Mouse (Mus musculus): ENCODE measurements around the gene Sidt1. TPM values are rescaled to one million over a fixed set of nuclear protein-coding genes. Genes with fewer than 3 reads are reported as not detected.
"Not testable (repeated sequence)": the region's sequence is repeated elsewhere in the genome, so short reads cannot be mapped to it uniquely, and the experiment has no call there.

Sidt1 gene
- polyA plus RNA-seq, 1 experiment: not detected

- H3K27me3 ChIP-seq (ENCODE audit: control insufficient read depth, insufficient read depth, low read length, poor library complexity, severe bottlenecking): no peaks in the 10 kb centered on the region
- H3K9me3 ChIP-seq (replicated peaks; ENCODE audit: control insufficient read depth, insufficient read depth, low read length, poor library complexity, severe bottlenecking): peaks cover 11% of the 10 kb centered on the region
- TF ChIP-seq CTCF (IDR thresholded peaks at IDR 0.05; ENCODE audit: low read depth, low read length) (no peak), EP300 (IDR thresholded peaks at IDR 0.05; ENCODE audit: insufficient read depth, low read depth, low read length) (no peak), POLR2A (IDR thresholded peaks at IDR 0.05; ENCODE audit: insufficient read depth, low read length) (no peak)
- no peaks in the 10 kb centered on the region for H3K4me1 ChIP-seq (ENCODE audit: control insufficient read depth, insufficient read depth, low read length)
- H3K4me3 ChIP-seq (ENCODE audit: low read depth, low read length): no peak overlapping the region
- H3K9ac ChIP-seq (ENCODE audit: low read depth, poor library complexity, severe bottlenecking): no peak overlapping the region
- H3K36me3 ChIP-seq (ENCODE audit: control insufficient read depth, insufficient read depth, low read length, poor library complexity, severe bottlenecking): no peaks in the 10 kb centered on the region
- H3K27ac ChIP-seq (ENCODE audit: insufficient read depth, low read length): no peak overlapping the region
These were observed 39.0 kb downstream of the Sidt1 start for GRCm38 (mm10) chr16:44293960-44294359.

- H3K4me3 ChIP-seq (ENCODE audit: low read depth, low read length); H3K27ac ChIP-seq (ENCODE audit: insufficient read depth, low read length); H3K9ac ChIP-seq (ENCODE audit: low read depth, poor library complexity, severe bottlenecking); H3K36me3 ChIP-seq (ENCODE audit: control insufficient read depth, insufficient read depth, low read length, poor library complexity, severe bottlenecking); H3K27me3 ChIP-seq (ENCODE audit: control insufficient read depth, insufficient read depth, low read length, poor library complexity, severe bottlenecking); H3K4me1 ChIP-seq (ENCODE audit: control insufficient read depth, insufficient read depth, low read length): not testable (repeated sequence)
- peaks cover 11% of the 10 kb centered on the region for H3K9me3 ChIP-seq (replicated peaks; ENCODE audit: control insufficient read depth, insufficient read depth, low read length, poor library complexity, severe bottlenecking)
These were observed 40.3 kb downstream of the Sidt1 start for GRCm38 (mm10) chr16:44292681-44293080.

DNA sequence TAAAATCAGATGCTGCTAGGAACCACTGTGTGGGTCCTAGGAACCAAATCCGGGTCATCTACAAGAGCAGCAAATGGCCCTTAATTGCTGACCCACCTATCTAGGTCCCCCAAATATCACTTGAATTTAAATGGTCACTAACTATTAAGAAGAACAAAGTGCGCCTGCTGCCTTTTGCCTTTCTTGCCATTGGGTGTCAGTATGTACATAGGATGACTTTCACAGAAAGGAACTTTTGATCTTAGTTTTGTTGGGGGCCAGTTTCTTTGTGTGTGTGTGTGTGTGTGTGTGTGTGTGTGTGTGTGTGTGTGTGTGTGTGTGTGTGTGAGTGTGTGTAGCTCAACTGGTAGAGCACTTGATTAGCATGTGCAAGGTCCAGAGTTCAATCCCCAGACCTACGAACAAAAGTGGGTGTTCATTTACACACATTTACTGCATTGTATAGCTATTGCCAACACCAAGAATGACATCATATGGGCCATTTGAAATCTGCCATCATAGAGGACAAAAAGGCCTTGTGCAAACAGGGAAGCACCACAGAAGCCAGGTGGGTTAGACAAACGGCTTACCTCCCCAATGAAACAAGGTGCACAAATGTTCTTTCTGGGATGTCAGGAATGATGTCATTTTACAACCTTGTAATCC, 43.9 kb downstream of the Sidt1 start:
- Histone ChIP-seq H3K27ac (ENCODE audit: insufficient read depth, low read length) (no peak overlapping the region), H3K9ac (ENCODE audit: low read depth, poor library complexity, severe bottlenecking) (no peak overlapping the region), H3K9me3 (replicated peaks; ENCODE audit: control insufficient read depth, insufficient read depth, low read length, poor library complexity, severe bottlenecking) (peaks cover 11% of the 10 kb centered on the region), H3K4me1 (ENCODE audit: control insufficient read depth, insufficient read depth, low read length) (no peaks in the 10 kb centered on the region), H3K27me3 (ENCODE audit: control insufficient read depth, insufficient read depth, low read length, poor library complexity, severe bottlenecking) (no peaks in the 10 kb centered on the region), H3K36me3 (ENCODE audit: control insufficient read depth, insufficient read depth, low read length, poor library complexity, severe bottlenecking) (no peaks in the 10 kb centered on the region), H3K4me3 (ENCODE audit: low read depth, low read length) (no peak overlapping the region)
- TF ChIP-seq CTCF (IDR thresholded peaks at IDR 0.05; ENCODE audit: low read depth, low read length) (no peak), EP300 (IDR thresholded peaks at IDR 0.05; ENCODE audit: insufficient read depth, low read depth, low read length) (no peak), POLR2A (IDR thresholded peaks at IDR 0.05; ENCODE audit: insufficient read depth, low read length) (no peak)

DNA sequence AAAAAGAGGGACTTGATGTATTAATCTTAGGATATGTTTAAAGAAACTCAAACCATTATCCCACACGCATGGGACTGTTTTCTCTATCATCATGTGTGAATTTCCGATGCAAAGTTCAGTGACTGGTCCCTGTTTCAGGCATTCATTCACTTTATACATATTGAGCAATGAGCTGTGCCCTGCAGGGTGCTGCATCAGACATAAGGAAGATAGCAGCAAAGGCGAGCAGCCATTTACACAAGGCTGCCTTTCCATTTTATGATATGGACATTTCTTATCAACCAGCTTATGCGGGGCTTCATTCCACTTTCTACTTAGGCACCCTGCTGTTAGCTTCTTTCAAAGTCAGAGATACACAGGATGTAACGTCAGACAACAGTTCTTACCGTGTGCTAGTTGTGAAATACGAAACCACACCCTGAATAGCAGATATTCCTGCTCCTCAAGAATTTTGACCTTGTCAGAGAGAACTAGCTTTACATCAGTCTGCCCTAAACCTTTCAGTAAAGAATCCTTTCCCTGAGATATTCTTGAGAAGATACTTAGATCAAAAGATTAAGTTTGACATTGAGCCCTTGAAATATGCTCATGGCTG, 45.5 kb downstream of the Sidt1 start:
- TF ChIP-seq POLR2A (IDR thresholded peaks at IDR 0.05; ENCODE audit: insufficient read depth, low read length) (no peak), EP300 (IDR thresholded peaks at IDR 0.05; ENCODE audit: insufficient read depth, low read depth, low read length) (no peak), CTCF (IDR thresholded peaks at IDR 0.05; ENCODE audit: low read depth, low read length) (no peak)
- peaks cover 7% of the 10 kb centered on the region; the same call in 1 of the 2 replicates for H3K9me3 ChIP-seq (replicated peaks; ENCODE audit: control insufficient read depth, insufficient read depth, low read length, poor library complexity, severe bottlenecking)
- H3K4me1 ChIP-seq (ENCODE audit: control insufficient read depth, insufficient read depth, low read length): peaks cover 2% of the 10 kb centered on the region
- H3K27me3 ChIP-seq (ENCODE audit: control insufficient read depth, insufficient read depth, low read length, poor library complexity, severe bottlenecking): no peaks in the 10 kb centered on the region
- no peaks in the 10 kb centered on the region for H3K36me3 ChIP-seq (ENCODE audit: control insufficient read depth, insufficient read depth, low read length, poor library complexity, severe bottlenecking)
- no peak overlapping the region for H3K4me3 ChIP-seq (ENCODE audit: low read depth, low read length)
- H3K27ac ChIP-seq (ENCODE audit: insufficient read depth, low read length): no peak overlapping the region
- no peak overlapping the region for H3K9ac ChIP-seq (ENCODE audit: low read depth, poor library complexity, severe bottlenecking)

DNA sequence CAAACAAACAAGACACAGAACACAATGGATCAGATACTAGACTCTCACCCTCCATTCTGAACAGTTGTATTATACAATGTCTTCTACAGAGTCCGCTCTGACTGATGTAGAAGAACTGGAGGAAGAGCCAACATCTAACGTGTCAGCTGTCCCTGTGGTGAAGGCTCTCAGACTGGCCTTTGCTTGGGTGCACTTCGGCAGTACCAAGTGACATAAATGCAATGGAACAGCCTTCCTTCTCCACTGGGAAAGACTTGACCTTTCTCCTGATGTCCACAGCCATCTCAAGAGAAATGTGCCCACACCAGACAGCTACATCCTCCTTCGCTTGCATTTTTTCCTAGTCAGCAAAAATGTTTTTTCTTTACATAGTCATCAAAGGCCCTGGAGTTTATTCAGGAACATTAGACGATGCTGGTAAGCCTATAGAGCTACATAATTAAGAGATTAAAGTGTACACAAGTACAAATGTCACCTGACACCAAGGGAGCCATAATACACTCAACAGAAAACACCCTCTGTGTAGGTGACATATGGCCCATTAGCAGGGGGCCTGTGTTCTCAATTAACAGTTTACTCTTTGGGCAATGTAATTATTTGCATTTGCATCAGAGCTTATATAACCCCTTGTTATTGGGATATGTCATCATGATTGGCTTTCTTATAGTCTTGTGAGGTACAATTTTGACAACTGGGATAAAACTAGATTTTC, 50.2 kb downstream of the Sidt1 start:
- Histone ChIP-seq H3K27me3 (ENCODE audit: control insufficient read depth, insufficient read depth, low read length, poor library complexity, severe bottlenecking) (no peaks in the 10 kb centered on the region), H3K9me3 (replicated peaks; ENCODE audit: control insufficient read depth, insufficient read depth, low read length, poor library complexity, severe bottlenecking) (no peaks in the 10 kb centered on the region), H3K9ac (ENCODE audit: low read depth, poor library complexity, severe bottlenecking) (no peak overlapping the region), H3K27ac (ENCODE audit: insufficient read depth, low read length) (no peak overlapping the region), H3K36me3 (ENCODE audit: control insufficient read depth, insufficient read depth, low read length, poor library complexity, severe bottlenecking) (no peaks in the 10 kb centered on the region), H3K4me1 (ENCODE audit: control insufficient read depth, insufficient read depth, low read length) (peaks cover 2% of the 10 kb centered on the region), H3K4me3 (ENCODE audit: low read depth, low read length) (no peak overlapping the region)
- TF ChIP-seq EP300 (IDR thresholded peaks at IDR 0.05; ENCODE audit: insufficient read depth, low read depth, low read length): no peak
- TF ChIP-seq CTCF (IDR thresholded peaks at IDR 0.05; ENCODE audit: low read depth, low read length): no peak
- TF ChIP-seq POLR2A (IDR thresholded peaks at IDR 0.05; ENCODE audit: insufficient read depth, low read length): no peak

GRCm38 (mm10) chr16:44282036-44282435, 51.0 kb downstream of the Sidt1 start:
- no peak overlapping the region for H3K9ac ChIP-seq (ENCODE audit: low read depth, poor library complexity, severe bottlenecking)
- no peak overlapping the region for H3K27ac ChIP-seq (ENCODE audit: insufficient read depth, low read length)
- H3K4me3 ChIP-seq (ENCODE audit: low read depth, low read length): no peak overlapping the region
- peaks cover 2% of the 10 kb centered on the region for H3K4me1 ChIP-seq (ENCODE audit: control insufficient read depth, insufficient read depth, low read length)
- H3K27me3 ChIP-seq (ENCODE audit: control insufficient read depth, insufficient read depth, low read length, poor library complexity, severe bottlenecking): no peaks in the 10 kb centered on the region
- no peaks in the 10 kb centered on the region for H3K36me3 ChIP-seq (ENCODE audit: control insufficient read depth, insufficient read depth, low read length, poor library complexity, severe bottlenecking)
- no peaks in the 10 kb centered on the region for H3K9me3 ChIP-seq (replicated peaks; ENCODE audit: control insufficient read depth, insufficient read depth, low read length, poor library complexity, severe bottlenecking)
- TF ChIP-seq EP300 (IDR thresholded peaks at IDR 0.05; ENCODE audit: insufficient read depth, low read depth, low read length) (no peak), POLR2A (IDR thresholded peaks at IDR 0.05; ENCODE audit: insufficient read depth, low read length) (no peak), CTCF (IDR thresholded peaks at IDR 0.05; ENCODE audit: low read depth, low read length) (no peak)
